Mouse (Mus musculus): ENCODE measurements around the gene Uaca. TPM values are rescaled to one million over a fixed set of nuclear protein-coding genes. Genes with fewer than 3 reads are reported as not detected.

Uaca gene
- polyA plus RNA-seq, 1 experiment: 11.1 TPM

- no peak overlapping the region for H3K27ac ChIP-seq (ENCODE audit: control insufficient read depth, insufficient read depth, low read depth, low read length)
- TF ChIP-seq POLR2A (IDR thresholded peaks at IDR 0.05; ENCODE audit: control insufficient read depth, low read depth, low read length) (no peak), CTCF (IDR thresholded peaks at IDR 0.05; ENCODE audit: control insufficient read depth, insufficient read depth, insufficient replicate concordance, low read depth, low read length) (peak; percentile 67; the same call in 1 of the 2 replicates)
- no peaks in the 10 kb centered on the region for H3K27me3 ChIP-seq (ENCODE audit: control insufficient read depth, insufficient read depth, low read length)
- H3K4me3 ChIP-seq (ENCODE audit: control insufficient read depth, low read depth, low read length): no peak overlapping the region
- no peaks in the 10 kb centered on the region; the same call in 1 of the 2 replicates for H3K4me1 ChIP-seq (ENCODE audit: control insufficient read depth, insufficient read depth, low read length)
- H3K36me3 ChIP-seq (ENCODE audit: control insufficient read depth, insufficient read depth, low read length): no peaks in the 10 kb centered on the region
Measured at GRCm38 (mm10) chr9:60895486-60896110, 101.3 kb downstream of the Uaca start.

- 0 out of 2 replicates have a peak overlapping the region, but pooled peaks have one; percentile 30 for H3K27ac ChIP-seq (ENCODE audit: control insufficient read depth, insufficient read depth, low read depth, low read length)
- H3K27me3 ChIP-seq (ENCODE audit: control insufficient read depth, insufficient read depth, low read length): no peaks in the 10 kb centered on the region
- H3K4me1 ChIP-seq (ENCODE audit: control insufficient read depth, insufficient read depth, low read length): no peaks in the 10 kb centered on the region; the same call in 1 of the 2 replicates
- no peak overlapping the region for H3K4me3 ChIP-seq (ENCODE audit: control insufficient read depth, low read depth, low read length)
- H3K36me3 ChIP-seq (ENCODE audit: control insufficient read depth, insufficient read depth, low read length): no peaks in the 10 kb centered on the region
- TF ChIP-seq POLR2A (IDR thresholded peaks at IDR 0.05; ENCODE audit: control insufficient read depth, low read depth, low read length): no peak
- no peak for TF ChIP-seq CTCF (IDR thresholded peaks at IDR 0.05; ENCODE audit: control insufficient read depth, insufficient read depth, insufficient replicate concordance, low read depth, low read length)
Measured at GRCm38 (mm10) chr9:60898291-60899020, 104.1 kb downstream of the Uaca start.

- Histone ChIP-seq H3K4me1 (ENCODE audit: control insufficient read depth, insufficient read depth, low read length) (no peaks in the 10 kb centered on the region; the same call in 1 of the 2 replicates), H3K36me3 (ENCODE audit: control insufficient read depth, insufficient read depth, low read length) (no peaks in the 10 kb centered on the region), H3K4me3 (ENCODE audit: control insufficient read depth, low read depth, low read length) (no peak overlapping the region), H3K27ac (ENCODE audit: control insufficient read depth, insufficient read depth, low read depth, low read length) (0 out of 2 replicates have a peak overlapping the region, but pooled peaks have one; percentile 30), H3K27me3 (ENCODE audit: control insufficient read depth, insufficient read depth, low read length) (no peaks in the 10 kb centered on the region)
- no peak for TF ChIP-seq CTCF (IDR thresholded peaks at IDR 0.05; ENCODE audit: control insufficient read depth, insufficient read depth, insufficient replicate concordance, low read depth, low read length)
- TF ChIP-seq POLR2A (IDR thresholded peaks at IDR 0.05; ENCODE audit: control insufficient read depth, low read depth, low read length): no peak
Measured at GRCm38 (mm10) chr9:60899201-60899600, 104.9 kb downstream of the Uaca start.

GRCm38 (mm10) chr9:60899797-60900459 lies 105.6 kb downstream of the Uaca start:
- H3K27ac ChIP-seq (ENCODE audit: control insufficient read depth, insufficient read depth, low read depth, low read length): peak overlapping the region; percentile 37; the same call in 1 of the 2 replicates
- TF ChIP-seq POLR2A (IDR thresholded peaks at IDR 0.05; ENCODE audit: control insufficient read depth, low read depth, low read length): no peak
- TF ChIP-seq CTCF (IDR thresholded peaks at IDR 0.05; ENCODE audit: control insufficient read depth, insufficient read depth, insufficient replicate concordance, low read depth, low read length): no peak
- H3K4me1 ChIP-seq (ENCODE audit: control insufficient read depth, insufficient read depth, low read length): no peaks in the 10 kb centered on the region; the same call in 1 of the 2 replicates
- H3K27me3 ChIP-seq (ENCODE audit: control insufficient read depth, insufficient read depth, low read length): no peaks in the 10 kb centered on the region
- H3K36me3 ChIP-seq (ENCODE audit: control insufficient read depth, insufficient read depth, low read length): no peaks in the 10 kb centered on the region
- H3K4me3 ChIP-seq (ENCODE audit: control insufficient read depth, low read depth, low read length): no peak overlapping the region

GRCm38 (mm10) chr9:60912266-60912665 lies 117.9 kb downstream of the Uaca start:
- no peaks in the 10 kb centered on the region for H3K36me3 ChIP-seq (ENCODE audit: control insufficient read depth, insufficient read depth, low read length)
- no peak overlapping the region; the same call in 1 of the 2 replicates for H3K27ac ChIP-seq (ENCODE audit: control insufficient read depth, insufficient read depth, low read depth, low read length)
- TF ChIP-seq POLR2A (IDR thresholded peaks at IDR 0.05; ENCODE audit: control insufficient read depth, low read depth, low read length) (no peak), CTCF (IDR thresholded peaks at IDR 0.05; ENCODE audit: control insufficient read depth, insufficient read depth, insufficient replicate concordance, low read depth, low read length) (no peak)
- no peaks in the 10 kb centered on the region for H3K4me1 ChIP-seq (ENCODE audit: control insufficient read depth, insufficient read depth, low read length)
- no peaks in the 10 kb centered on the region for H3K27me3 ChIP-seq (ENCODE audit: control insufficient read depth, insufficient read depth, low read length)
- H3K4me3 ChIP-seq (ENCODE audit: control insufficient read depth, low read depth, low read length): no peak overlapping the region

- H3K36me3 ChIP-seq (ENCODE audit: control insufficient read depth, insufficient read depth, low read length): no peaks in the 10 kb centered on the region
- no peak for TF ChIP-seq CTCF (IDR thresholded peaks at IDR 0.05; ENCODE audit: control insufficient read depth, insufficient read depth, insufficient replicate concordance, low read depth, low read length)
- no peak for TF ChIP-seq POLR2A (IDR thresholded peaks at IDR 0.05; ENCODE audit: control insufficient read depth, low read depth, low read length)
- H3K4me1 ChIP-seq (ENCODE audit: control insufficient read depth, insufficient read depth, low read length): no peaks in the 10 kb centered on the region
- H3K4me3 ChIP-seq (ENCODE audit: control insufficient read depth, low read depth, low read length): no peak overlapping the region
- no peak overlapping the region for H3K27ac ChIP-seq (ENCODE audit: control insufficient read depth, insufficient read depth, low read depth, low read length)
- H3K27me3 ChIP-seq (ENCODE audit: control insufficient read depth, insufficient read depth, low read length): no peaks in the 10 kb centered on the region
Measured at GRCm38 (mm10) chr9:60913626-60914025, 119.3 kb downstream of the Uaca start.
